9 mouse cellular contexts compared by ENCODE assay signal in the genomic region with DNA sequence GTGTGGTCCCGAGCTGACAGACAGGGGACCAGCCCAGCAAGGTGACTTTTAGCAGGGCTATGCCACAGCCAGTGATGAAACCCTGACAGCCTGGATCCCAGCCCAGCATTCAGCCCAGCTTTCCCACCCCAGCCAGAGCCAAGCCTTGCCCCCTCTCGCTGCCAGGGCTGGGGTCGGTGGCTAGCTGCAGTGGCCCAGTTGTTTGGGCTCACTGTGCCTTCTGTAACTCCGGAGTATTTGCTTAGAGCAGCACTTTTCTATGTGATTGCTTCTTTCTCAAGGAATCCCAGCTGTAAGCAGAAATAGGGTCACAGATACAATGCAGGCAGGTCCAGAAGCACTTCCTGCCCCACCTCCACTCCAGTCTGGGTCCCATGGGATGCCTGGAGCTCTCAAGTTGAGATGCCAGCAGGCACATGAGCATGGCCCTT.
A peak's percentile ranks its signal among the peaks of the same experiment; 100 is the strongest.
DNase-seq lines count a peak whose midpoint lies in the region; ATAC-seq and TF ChIP-seq lines count a peak whose summit lies in the region.
"Had no signal": no experiment of that assay in that cellular context is flagged by ENCODE, and none has a peak within 500 bp of the region (broad histone marks: within the 10 kb centered on the region; RNA-seq: fewer than 3 reads in every experiment).

No protein-coding gene starts in this region.

- H3K4me1 ChIP-seq in hindbrain, embryonic 10.5 days (replicated peaks): peaks cover 21% of the 10 kb centered on the region
- H3K4me1 ChIP-seq in hindbrain, embryonic 12.5 days: peaks cover 8% of the 10 kb centered on the region; the same call in 1 of the 2 replicates
- H3K4me1 ChIP-seq in bone marrow, adult 2 months (ENCODE audit: control insufficient read depth, insufficient read depth, low read length): no peaks in the 10 kb centered on the region; the same call in 1 of the 2 replicates
- peaks cover 10% of the 10 kb centered on the region for H3K4me1 ChIP-seq in heart, embryonic 16.5 days (ENCODE audit: control insufficient read depth, insufficient read depth, low read length)
- H3K4me1 ChIP-seq in forebrain, embryonic 11.5 days (replicated peaks; ENCODE audit: control insufficient read depth, insufficient read depth, low read length): no peaks in the 10 kb centered on the region

- H3K9ac ChIP-seq in hindbrain, embryonic 12.5 days: no peak overlapping the region
- peak overlapping the region; percentile 38; the same call in 1 of the 2 replicates for H3K9ac ChIP-seq in heart, embryonic 16.5 days (ENCODE audit: low read length)
- no peak overlapping the region for H3K9ac ChIP-seq in forebrain, embryonic 11.5 days (ENCODE audit: low read length)

- H3K27me3 ChIP-seq in hindbrain, embryonic 10.5 days (ENCODE audit: insufficient read depth, poor library complexity, severe bottlenecking): no peaks in the 10 kb centered on the region
- no peaks in the 10 kb centered on the region for H3K27me3 ChIP-seq in hindbrain, embryonic 12.5 days
- H3K27me3 ChIP-seq in heart, embryonic 16.5 days (ENCODE audit: control insufficient read depth, insufficient read depth, low read length): no peaks in the 10 kb centered on the region
- no peaks in the 10 kb centered on the region for H3K27me3 ChIP-seq in forebrain, embryonic 11.5 days (ENCODE audit: control insufficient read depth, insufficient read depth, low read length)

- H3K9me3 ChIP-seq in hindbrain, embryonic 10.5 days: no peaks in the 10 kb centered on the region
- no peaks in the 10 kb centered on the region for H3K9me3 ChIP-seq in hindbrain, embryonic 12.5 days (replicated peaks)
- no peaks in the 10 kb centered on the region for H3K9me3 ChIP-seq in heart, embryonic 16.5 days (replicated peaks; ENCODE audit: control insufficient read depth, low read length)
- no peaks in the 10 kb centered on the region for H3K9me3 ChIP-seq in forebrain, embryonic 11.5 days (ENCODE audit: control insufficient read depth, low read length)

- no peak for TF ChIP-seq CTCF in bone marrow, adult 2 months (IDR thresholded peaks at IDR 0.05; ENCODE audit: control insufficient read depth, insufficient read depth, low read length)

- no peak for TF ChIP-seq POLR2A in bone marrow, adult 2 months (IDR thresholded peaks at IDR 0.05; ENCODE audit: borderline replicate concordance, control insufficient read depth, low read depth, low read length)

- H3K4me2 ChIP-seq in hindbrain, embryonic 12.5 days (replicated peaks): no peak overlapping the region
- no peak overlapping the region for H3K4me2 ChIP-seq in heart, embryonic 16.5 days (ENCODE audit: low read depth, low read length)
- H3K4me2 ChIP-seq in forebrain, embryonic 11.5 days (ENCODE audit: low read depth, low read length, severe bottlenecking): no peak overlapping the region

- no peak for ATAC-seq in hindbrain, embryonic 12.5 days (ENCODE audit: low FRiP score)
- peak; percentile 33 for ATAC-seq in heart, embryonic 16.5 days (replicated peaks; ENCODE audit: extremely low read depth, insufficient read depth, low FRiP score)
- no peak for ATAC-seq in forebrain, embryonic 11.5 days (replicated peaks; ENCODE audit: low FRiP score)

- WGBS in hindbrain, embryonic 10.5 days: 75% methylated on average over 4 of the region's 4 CpGs
- 57% methylated on average over 4 of the region's 4 CpGs for WGBS in hindbrain, embryonic 12.5 days
- 80% methylated on average over 4 of the region's 4 CpGs for WGBS in bone marrow, adult 2 months
- WGBS in heart, embryonic 16.5 days: 38% methylated on average over 4 of the region's 4 CpGs
- WGBS in forebrain, embryonic 11.5 days: 88% methylated on average over 4 of the region's 4 CpGs

- DNase-seq in hindbrain, embryonic 10.5 days (ENCODE audit: low spot score): peak; percentile 15
- DNase-seq in kidney, postnatal 36 days: peak; percentile 68 to 72
- DNase-seq in forebrain, embryonic 11.5 days (ENCODE audit: low spot score): no peak
- no peak for DNase-seq in cerebellum, adult 18-20 months
- no peak for DNase-seq in ovary, postnatal 36 days (ENCODE audit: low spot score)
- DNase-seq: lung, adult 2 months had no signal

- peak overlapping the region; percentile 36; the same call in 1 of the 2 replicates for H3K27ac ChIP-seq in hindbrain, embryonic 10.5 days
- H3K27ac ChIP-seq in hindbrain, embryonic 12.5 days: no peak overlapping the region
- H3K27ac ChIP-seq in bone marrow, adult 2 months (ENCODE audit: control insufficient read depth, insufficient read depth, low read depth, low read length, poor library complexity): 0 out of 2 replicates have a peak overlapping the region, but pooled peaks have one; percentile 19
- H3K27ac ChIP-seq in heart, embryonic 16.5 days (ENCODE audit: low read length): peak overlapping the region; percentile 52
- H3K27ac ChIP-seq in forebrain, embryonic 11.5 days (ENCODE audit: low read depth, low read length): no peak overlapping the region

- H3K4me3 ChIP-seq in hindbrain, embryonic 10.5 days: no peak overlapping the region
- H3K4me3 ChIP-seq in hindbrain, embryonic 12.5 days: no peak overlapping the region
- no peak overlapping the region for H3K4me3 ChIP-seq in bone marrow, adult 2 months (replicated peaks; ENCODE audit: control insufficient read depth, low read depth, low read length)
- H3K4me3 ChIP-seq in heart, embryonic 16.5 days (ENCODE audit: low read length): no peak overlapping the region
- no peak overlapping the region for H3K4me3 ChIP-seq in forebrain, embryonic 11.5 days (ENCODE audit: low read depth, low read length)

- H3K36me3 ChIP-seq in hindbrain, embryonic 10.5 days: no peaks in the 10 kb centered on the region
- no peaks in the 10 kb centered on the region for H3K36me3 ChIP-seq in hindbrain, embryonic 12.5 days
- no peaks in the 10 kb centered on the region; the same call in 1 of the 2 replicates for H3K36me3 ChIP-seq in heart, embryonic 16.5 days (ENCODE audit: control insufficient read depth, insufficient read depth)
- H3K36me3 ChIP-seq in forebrain, embryonic 11.5 days (ENCODE audit: control insufficient read depth, insufficient read depth, low read length): no peaks in the 10 kb centered on the region

Comparison
In these comparisons a context has a peak if more than half of its experiments do, and no peak if none do; other contexts are left out.
1. H3K27ac ChIP-seq: peak in hindbrain, embryonic 10.5 days (single experiment), bone marrow, adult 2 months (single experiment) and heart, embryonic 16.5 days (single experiment); none in hindbrain, embryonic 12.5 days (single experiment) and forebrain, embryonic 11.5 days (single experiment).
2. DNase-seq: peak in hindbrain, embryonic 10.5 days (single experiment) and kidney, postnatal 36 days (2 of 2); none in forebrain, embryonic 11.5 days (single experiment), cerebellum, adult 18-20 months (0 of 2) and ovary, postnatal 36 days (single experiment).